Mouse (Mus musculus): ENCODE measurements around the gene Pkn1. TPM values are rescaled to one million over a fixed set of nuclear protein-coding genes. Genes with fewer than 3 reads are reported as not detected.

Gene Pkn1
- polyA plus RNA-seq, 1 experiment from 2014 or later = 35.3 TPM

GRCm38 (mm10) chr8:83632083-83632707 lies 66.8 kb downstream of the Pkn1 start:
- Histone ChIP-seq H3K27ac (replicated peaks) (no peak overlapping the region), H3K4me2 (replicated peaks) (no peak overlapping the region), H3K9ac (replicated peaks) (no peak overlapping the region), H3K9me3 (peaks cover 7% of the 10 kb centered on the region; the same call in 1 of the 2 replicates), H3K4me3 (no peak overlapping the region), H3K36me3 (no peaks in the 10 kb centered on the region), H3K4me1 (no peaks in the 10 kb centered on the region), H3K27me3 (no peaks in the 10 kb centered on the region)
- no peak for ATAC-seq (ENCODE audit: low FRiP score, low read depth)
- WGBS = 92% methylated on average over 7 of the region's 7 CpGs

GRCm38 (mm10) chr8:83625676-83626299 lies 73.2 kb downstream of the Pkn1 start:
- H3K27ac ChIP-seq (replicated peaks) = no peak overlapping the region
- H3K4me1 ChIP-seq = no peaks in the 10 kb centered on the region
- H3K4me3 ChIP-seq = no peak overlapping the region
- 83% methylated on average over 6 of the region's 6 CpGs for WGBS
- no peak for ATAC-seq (ENCODE audit: low FRiP score, low read depth)
- no peaks in the 10 kb centered on the region for H3K36me3 ChIP-seq
- H3K4me2 ChIP-seq (replicated peaks) = no peak overlapping the region
- H3K27me3 ChIP-seq = 0 out of 2 replicates have a peak, but pooled peaks cover 7% of the 10 kb centered on the region
- no peak overlapping the region for H3K9ac ChIP-seq (replicated peaks)
- no peaks in the 10 kb centered on the region for H3K9me3 ChIP-seq

DNA sequence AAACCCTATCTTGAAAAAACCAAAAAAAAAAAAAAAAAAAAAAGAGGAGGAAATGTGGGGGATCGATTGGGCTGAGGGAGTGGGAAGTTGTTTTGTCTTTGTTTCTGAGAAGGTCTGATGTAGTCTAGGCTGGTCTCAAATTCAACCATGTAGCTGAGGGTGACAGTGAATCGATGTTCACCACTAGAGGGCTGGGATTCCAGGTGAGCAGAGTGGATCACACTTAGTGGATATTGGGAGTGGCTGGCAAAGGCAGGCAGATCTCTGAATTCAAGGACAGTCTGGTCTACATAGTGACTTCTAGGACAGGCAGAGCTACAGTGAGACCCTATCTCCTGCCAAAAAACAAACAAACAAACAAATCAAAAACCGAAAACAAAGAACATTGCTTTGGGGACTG lies 74.2 kb downstream of the Pkn1 start:
- H3K27ac ChIP-seq (replicated peaks) = no peak overlapping the region
- no peaks in the 10 kb centered on the region for H3K36me3 ChIP-seq
- no peaks in the 10 kb centered on the region for H3K9me3 ChIP-seq
- no peak overlapping the region for H3K9ac ChIP-seq (replicated peaks)
- no peaks in the 10 kb centered on the region for H3K4me1 ChIP-seq
- WGBS = 48% methylated on average over 3 of the region's 3 CpGs
- H3K4me3 ChIP-seq = no peak overlapping the region
- 0 out of 2 replicates have a peak, but pooled peaks cover 7% of the 10 kb centered on the region for H3K27me3 ChIP-seq
- no peak for ATAC-seq (ENCODE audit: low FRiP score, low read depth)
- no peak overlapping the region for H3K4me2 ChIP-seq (replicated peaks)

GRCm38 (mm10) chr8:83623549-83623948 lies 75.4 kb downstream of the Pkn1 start:
- 95% methylated on average over 7 of the region's 7 CpGs for WGBS
- Histone ChIP-seq H3K4me2 (replicated peaks) (no peak overlapping the region), H3K27ac (replicated peaks) (no peak overlapping the region), H3K36me3 (no peaks in the 10 kb centered on the region), H3K9me3 (no peaks in the 10 kb centered on the region), H3K4me1 (no peaks in the 10 kb centered on the region), H3K9ac (replicated peaks) (no peak overlapping the region), H3K27me3 (0 out of 2 replicates have a peak, but pooled peaks cover 7% of the 10 kb centered on the region), H3K4me3 (no peak overlapping the region)
- ATAC-seq (ENCODE audit: low FRiP score, low read depth) = no peak

DNA sequence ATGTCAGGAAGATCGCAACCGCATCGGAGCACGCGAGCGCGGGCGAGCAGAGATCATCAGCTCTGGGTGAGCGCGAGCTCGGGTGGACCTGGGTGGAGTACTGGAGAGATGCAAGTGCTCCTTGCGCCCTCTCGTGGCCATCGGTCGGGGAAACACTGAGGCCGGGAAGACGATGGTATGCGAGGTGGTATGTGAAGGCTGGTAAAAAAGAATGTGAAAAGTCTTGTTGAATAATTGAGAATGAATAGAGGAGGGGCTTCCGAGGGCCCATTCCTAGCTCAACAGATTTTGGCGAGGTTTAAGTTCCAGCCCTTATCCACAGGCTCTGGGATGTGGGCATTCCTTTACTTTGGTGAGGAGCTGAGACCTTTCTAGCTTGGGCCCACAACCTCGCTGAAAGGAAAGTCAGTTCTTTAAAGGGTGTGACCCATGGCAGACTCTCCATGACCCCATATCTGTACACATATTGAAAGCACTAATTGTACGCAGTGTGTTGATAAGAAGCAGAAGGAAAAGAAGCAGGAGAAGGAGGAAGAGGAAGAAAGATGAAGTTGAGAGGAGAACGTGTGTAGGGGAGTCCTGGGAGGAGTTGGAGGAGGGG lies 76.5 kb downstream of the Pkn1 start:
- Histone ChIP-seq H3K4me2 (replicated peaks) (peak overlapping the region; percentile 77), H3K4me1 (no peaks in the 10 kb centered on the region), H3K27ac (replicated peaks) (no peak overlapping the region), H3K9me3 (no peaks in the 10 kb centered on the region), H3K9ac (replicated peaks) (peak overlapping the region; percentile 63), H3K4me3 (peak overlapping the region; percentile 42), H3K27me3 (0 out of 2 replicates have a peak, but pooled peaks cover 7% of the 10 kb centered on the region), H3K36me3 (no peaks in the 10 kb centered on the region)
- ATAC-seq (ENCODE audit: low FRiP score, low read depth) = peak; percentile 93
- 11% methylated on average over 23 of the region's 23 CpGs for WGBS

- ATAC-seq (ENCODE audit: low FRiP score, low read depth) = peak; percentile 63
- Histone ChIP-seq H3K9ac (replicated peaks) (peak overlapping the region; percentile 63), H3K4me3 (peak overlapping the region; percentile 42), H3K27ac (replicated peaks) (no peak overlapping the region), H3K36me3 (no peaks in the 10 kb centered on the region), H3K4me2 (replicated peaks) (peak overlapping the region; percentile 77), H3K27me3 (0 out of 2 replicates have a peak, but pooled peaks cover 7% of the 10 kb centered on the region), H3K4me1 (no peaks in the 10 kb centered on the region), H3K9me3 (no peaks in the 10 kb centered on the region)
- WGBS = 57% methylated on average over 15 of the region's 15 CpGs
These were observed 77.1 kb downstream of the Pkn1 start for GRCm38 (mm10) chr8:83621691-83622388.

GRCm38 (mm10) chr8:83619568-83620285 lies 79.3 kb downstream of the Pkn1 start:
- no peak for ATAC-seq (ENCODE audit: low FRiP score, low read depth)
- no peak overlapping the region for H3K27ac ChIP-seq (replicated peaks)
- no peaks in the 10 kb centered on the region for H3K4me1 ChIP-seq
- no peak overlapping the region for H3K9ac ChIP-seq (replicated peaks)
- H3K4me3 ChIP-seq = no peak overlapping the region
- 0 out of 2 replicates have a peak, but pooled peaks cover 7% of the 10 kb centered on the region for H3K27me3 ChIP-seq
- no peaks in the 10 kb centered on the region for H3K36me3 ChIP-seq
- no peaks in the 10 kb centered on the region for H3K9me3 ChIP-seq
- 92% methylated on average over 9 of the region's 9 CpGs for WGBS
- no peak overlapping the region for H3K4me2 ChIP-seq (replicated peaks)

DNA sequence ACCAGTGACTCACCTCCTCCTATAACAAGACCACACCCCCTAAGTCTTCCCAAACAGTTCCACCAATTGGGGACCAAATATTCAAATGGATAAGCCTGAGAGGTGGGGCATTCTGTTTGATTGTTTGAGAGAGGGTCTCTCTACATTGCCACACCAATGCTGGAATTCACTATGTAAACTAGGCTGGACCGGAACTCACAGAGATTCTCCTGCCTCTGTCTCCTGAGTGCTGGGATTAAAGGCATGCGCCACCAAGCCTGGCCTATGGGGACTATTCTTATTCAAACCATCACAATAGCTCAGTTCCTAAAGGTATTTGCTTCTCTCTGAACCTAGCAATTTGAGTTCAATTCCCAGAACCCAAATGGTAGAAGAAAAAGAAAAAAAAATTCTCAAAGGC lies 80.4 kb downstream of the Pkn1 start:
- no peak for ATAC-seq (ENCODE audit: low FRiP score, low read depth)
- WGBS = 88% methylated on average over 2 of the region's 2 CpGs
- H3K27ac ChIP-seq (replicated peaks) = no peak overlapping the region
- no peaks in the 10 kb centered on the region for H3K9me3 ChIP-seq
- H3K9ac ChIP-seq (replicated peaks) = no peak overlapping the region
- H3K27me3 ChIP-seq = 0 out of 2 replicates have a peak, but pooled peaks cover 7% of the 10 kb centered on the region
- no peaks in the 10 kb centered on the region for H3K4me1 ChIP-seq
- peaks cover 9% of the 10 kb centered on the region for H3K36me3 ChIP-seq
- no peak overlapping the region for H3K4me3 ChIP-seq
- no peak overlapping the region for H3K4me2 ChIP-seq (replicated peaks)

- H3K4me1 ChIP-seq = no peaks in the 10 kb centered on the region
- no peak overlapping the region for H3K4me2 ChIP-seq (replicated peaks)
- 0 out of 2 replicates have a peak, but pooled peaks cover 7% of the 10 kb centered on the region for H3K27me3 ChIP-seq
- WGBS = 85% methylated on average over 2 of the region's 2 CpGs
- peaks cover 22% of the 10 kb centered on the region for H3K36me3 ChIP-seq
- no peak overlapping the region for H3K27ac ChIP-seq (replicated peaks)
- H3K4me3 ChIP-seq = no peak overlapping the region
- H3K9me3 ChIP-seq = no peaks in the 10 kb centered on the region
- ATAC-seq (ENCODE audit: low FRiP score, low read depth) = no peak
- H3K9ac ChIP-seq (replicated peaks) = no peak overlapping the region
These were observed 81.9 kb downstream of the Pkn1 start for GRCm38 (mm10) chr8:83617111-83617510.

DNA sequence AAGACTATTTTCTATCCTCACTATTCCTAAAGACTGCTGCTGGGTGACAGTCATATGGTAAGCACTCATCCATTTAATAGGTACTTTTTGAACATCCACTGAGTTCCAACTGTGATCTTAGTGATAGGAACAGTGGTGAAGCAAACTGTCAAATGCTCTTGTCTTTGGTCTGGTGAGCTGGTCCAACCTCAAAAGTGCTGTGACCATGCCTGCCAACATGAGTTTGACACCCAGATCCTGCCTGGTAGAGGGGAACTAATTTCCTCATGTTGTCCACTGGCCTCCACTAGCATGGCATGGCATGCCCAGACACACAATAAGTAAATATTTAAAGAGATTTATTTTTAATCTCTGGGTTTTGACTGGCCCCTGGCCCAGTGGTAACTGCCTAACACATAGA lies 82.4 kb downstream of the Pkn1 start:
- Histone ChIP-seq H3K27ac (replicated peaks) (no peak overlapping the region), H3K4me1 (no peaks in the 10 kb centered on the region), H3K9ac (replicated peaks) (no peak overlapping the region), H3K27me3 (0 out of 2 replicates have a peak, but pooled peaks cover 5% of the 10 kb centered on the region), H3K9me3 (no peaks in the 10 kb centered on the region), H3K4me3 (no peak overlapping the region), H3K36me3 (peaks cover 26% of the 10 kb centered on the region), H3K4me2 (replicated peaks) (no peak overlapping the region)
- no peak for ATAC-seq (ENCODE audit: low FRiP score, low read depth)

Measured in midbrain, embryonic 12.5 days (tissue).